Mouse (Mus musculus) forebrain, postnatal 0 days (tissue): ENCODE data around the gene Stx5a. TPM values are rescaled to one million over a fixed set of nuclear protein-coding genes. Genes with fewer than 3 reads are reported as not detected.
A peak's percentile ranks its signal among the peaks of the same experiment; 100 is the strongest.

Source experiments
- ATAC-seq: fragments of 200-750 bp; cut with Nextera tagmentation; 2 replicates; pipeline ENCODE4 v1.8.0; 2017; ENCODE audit warnings: mild to moderate bottlenecking, moderate library complexity
- DNase-seq: peaks from one replicate; pipeline ENCODE4 v3.0.0-alpha.2; 2015
- H3K27ac ChIP-seq: fragments of 300-500 bp; sonication (generic); 2 replicates; pipeline ENCODE4 v1.5.1; 2014; ENCODE audit warnings: low read depth, mild to moderate bottlenecking, antibody characterized with exemption, low read length, moderate library complexity, mixed read lengths
- H3K27me3 ChIP-seq: fragments of 300-500 bp; sonication (generic); 2 replicates; pipeline ENCODE4 v1.6.1; 2014; ENCODE audit warnings: mild to moderate bottlenecking, low read length, mixed read lengths; ENCODE audit not compliant: insufficient read depth
- H3K36me3 ChIP-seq: fragments of 300-500 bp; sonication (generic); 2 replicates; pipeline ENCODE4 v1.6.1; 2014; ENCODE audit warnings: mild to moderate bottlenecking, moderate library complexity; ENCODE audit not compliant: insufficient read depth
- H3K4me1 ChIP-seq: fragments of 300-500 bp; sonication (generic); 2 replicates; pipeline ENCODE4 v1.6.1; 2014; ENCODE audit warnings: antibody characterized with exemption; ENCODE audit not compliant: insufficient read depth
- H3K4me2 ChIP-seq: fragments of 300-500 bp; sonication (generic); 2 replicates; pipeline ENCODE4 v1.6.1; 2014; ENCODE audit warnings: low read depth, mild to moderate bottlenecking, moderate library complexity
- H3K4me3 ChIP-seq: fragments of 300-500 bp; sonication (generic); 2 replicates; pipeline ENCODE4 v1.5.1; 2014; ENCODE audit warnings: low read depth, low read length, mixed read lengths
- H3K9ac ChIP-seq: fragments of 300-500 bp; sonication (generic); 2 replicates; pipeline ENCODE4 v1.6.1; 2014; ENCODE audit warnings: mild to moderate bottlenecking
- H3K9me3 ChIP-seq: fragments of 300-500 bp; sonication (generic); 2 replicates; pipeline ENCODE4 v1.6.1; 2016; ENCODE audit warnings: low read length
- CTCF ChIP-seq: sonication (generic); IDR thresholded peaks from 2 replicates; pipeline ENCODE4 v1.5.1; 2016; ENCODE audit warnings: antibody characterized with exemption, control low read depth, low read depth
- WGBS: fragments of 180-500 bp; shearing (Covaris S2); extraction: QIAGEN DNeasy Blood & Tissue Kit; methylation state at CpG from one replicate; pipeline ENCODE4 v1.1.7; 2014; 5-methylcytosine and 5-hydroxymethylcytosine counted together
- polyA plus RNA-seq: library from polyadenylated mRNA; unstranded; fragments of >200 nt; fragmentation: Nextera tagmentation; extraction: Ambion mirVana; gene quantifications from 2 replicates; pipeline ENCODE4 v1.2.1, GENCODE M21; 2015
- total RNA-seq: library from RNA; depleted of rRNA; stranded (reverse); fragments of >200 nt; gene quantifications from 2 replicates; pipeline ENCODE4 v1.2.3, GENCODE M21; 2014; rRNA removed

Gene Stx5a
- total RNA-seq (130 and 140 TPM in 2 replicates), polyA plus RNA-seq (86.4 and 97.6 TPM in 2 replicates)

DNA sequence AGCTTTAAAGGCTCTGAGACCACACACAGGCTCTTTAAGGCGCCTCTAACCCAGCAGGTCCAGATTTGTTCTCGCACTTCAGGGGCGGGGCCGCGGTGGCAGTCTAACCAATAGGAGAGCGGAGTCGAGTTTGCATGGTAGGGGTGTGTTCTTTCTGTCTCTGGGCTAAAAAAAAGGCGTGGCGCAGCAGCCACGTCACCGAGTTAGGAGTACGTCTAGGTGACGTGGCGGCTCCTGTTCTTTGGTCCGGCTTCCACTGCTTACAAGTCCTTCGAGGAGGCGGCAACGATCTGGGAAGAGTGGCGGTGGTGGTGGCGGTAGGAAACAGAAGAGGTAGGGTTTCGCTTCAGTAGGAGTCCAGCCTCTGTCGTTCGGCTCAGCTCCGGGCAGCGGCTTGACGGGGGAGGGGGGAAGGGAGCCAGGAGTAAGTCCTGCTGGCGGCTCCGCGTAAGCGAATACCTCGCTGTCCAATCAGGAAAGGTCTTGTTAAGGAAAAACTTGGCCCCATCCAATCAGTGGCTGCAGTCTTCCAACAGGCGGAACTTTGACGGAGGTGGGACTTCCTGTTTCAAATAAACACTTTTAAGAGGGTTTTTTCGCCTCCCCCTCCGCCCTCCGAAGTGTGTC lies at the start of gene Stx5a:
Gene Stx5a, plus strand, starts transcription at position 171 of the 627 bp plus-strand sequence.
- H3K9ac ChIP-seq = peak within 1 kb of the TSS; percentile 65
- peaks cover 49% of the 10 kb centered on the region for H3K36me3 ChIP-seq
- ATAC-seq (peak; percentile 98), DNase-seq (peak; percentile 98)
- H3K4me3 ChIP-seq = peak within 1 kb of the TSS; percentile 85
- H3K27ac ChIP-seq = peak within 1 kb of the TSS; percentile 95
- H3K4me1 ChIP-seq = peaks cover 8% of the 10 kb centered on the region
- WGBS = under 1% methylated on average over 34 of the region's 36 CpGs
- peak; percentile 36 for TF ChIP-seq CTCF
- no peaks in the 10 kb centered on the region for H3K9me3 ChIP-seq
- H3K27me3 ChIP-seq = no peaks in the 10 kb centered on the region
- peak within 1 kb of the TSS; percentile 89 for H3K4me2 ChIP-seq

DNA sequence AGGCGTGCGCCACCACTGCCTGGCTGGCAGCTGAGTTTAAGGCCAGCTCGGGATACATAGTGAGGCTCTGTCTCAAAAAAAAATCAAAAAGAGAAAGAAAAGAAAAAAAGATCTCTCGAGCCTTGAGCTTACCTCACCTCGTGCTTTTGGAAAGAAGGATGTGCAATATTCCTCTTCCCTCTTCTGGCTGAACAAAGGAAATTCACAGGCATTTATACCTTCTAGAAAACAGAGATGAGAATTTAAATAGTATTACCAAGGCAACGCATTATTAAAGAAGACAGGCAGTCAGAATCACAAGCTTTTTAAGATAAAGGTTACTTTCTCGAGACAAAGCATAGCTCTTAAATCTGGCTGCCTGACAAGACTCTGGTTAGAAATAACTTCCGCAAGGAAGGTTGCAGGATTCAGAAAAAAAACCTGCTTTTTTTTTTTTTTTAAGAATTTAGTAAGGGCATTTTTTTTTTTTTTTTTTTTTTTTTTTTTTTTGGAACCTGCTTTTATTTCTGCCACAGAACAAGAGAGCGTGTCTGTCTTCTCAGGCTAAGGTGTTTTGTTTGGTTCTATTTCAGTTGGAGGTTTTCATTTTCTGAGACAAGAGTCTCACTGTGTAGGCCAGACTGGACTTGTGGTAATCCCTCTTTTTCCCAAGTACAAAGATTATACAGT lies 49.2 kb upstream of the Stx5a start:
- no peaks in the 10 kb centered on the region for H3K9me3 ChIP-seq
- 24% methylated on average over 9 of the region's 9 CpGs for WGBS
- ATAC-seq (peak; percentile 90), DNase-seq (peak; percentile 56)
- no peak overlapping the region for H3K9ac ChIP-seq
- H3K27ac ChIP-seq = peak overlapping the region; percentile 82
- no peak overlapping the region for H3K4me3 ChIP-seq
- peak; percentile 25; the same call in 1 of the 2 replicates for TF ChIP-seq CTCF
- no peak overlapping the region for H3K4me2 ChIP-seq
- peaks cover 4% of the 10 kb centered on the region; the same call in 1 of the 2 replicates for H3K4me1 ChIP-seq
- H3K36me3 ChIP-seq = no peaks in the 10 kb centered on the region
- H3K27me3 ChIP-seq = no peaks in the 10 kb centered on the region

DNA sequence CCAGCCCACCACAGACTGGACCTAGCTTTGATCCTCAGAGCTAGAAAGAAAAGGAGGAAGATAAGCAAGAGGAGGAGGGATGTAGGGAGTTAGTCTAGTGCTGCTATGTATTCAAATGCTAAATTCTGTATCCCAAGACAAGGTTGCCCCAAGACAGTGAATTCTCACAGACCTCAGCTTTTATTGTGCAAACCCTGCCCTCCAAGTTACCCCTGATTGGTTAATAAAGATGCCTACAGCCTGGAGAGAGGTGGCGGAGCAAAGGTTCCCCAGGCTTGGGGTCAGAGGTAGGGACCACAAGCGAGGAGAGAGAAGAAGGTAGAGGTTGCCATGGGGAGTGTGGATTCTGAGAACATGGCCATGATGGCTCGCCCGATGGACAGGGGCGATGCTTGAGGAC lies 48.5 kb upstream of the Stx5a start:
- Histone ChIP-seq H3K4me1 (peaks cover 4% of the 10 kb centered on the region; the same call in 1 of the 2 replicates), H3K4me2 (no peak overlapping the region), H3K36me3 (no peaks in the 10 kb centered on the region), H3K27ac (peak overlapping the region; percentile 51), H3K27me3 (no peaks in the 10 kb centered on the region), H3K9ac (no peak overlapping the region), H3K9me3 (no peaks in the 10 kb centered on the region), H3K4me3 (no peak overlapping the region)
- DNase-seq (no peak), ATAC-seq (no peak)
- WGBS = 64% methylated on average over 5 of the region's 5 CpGs
- no peak for TF ChIP-seq CTCF

DNA sequence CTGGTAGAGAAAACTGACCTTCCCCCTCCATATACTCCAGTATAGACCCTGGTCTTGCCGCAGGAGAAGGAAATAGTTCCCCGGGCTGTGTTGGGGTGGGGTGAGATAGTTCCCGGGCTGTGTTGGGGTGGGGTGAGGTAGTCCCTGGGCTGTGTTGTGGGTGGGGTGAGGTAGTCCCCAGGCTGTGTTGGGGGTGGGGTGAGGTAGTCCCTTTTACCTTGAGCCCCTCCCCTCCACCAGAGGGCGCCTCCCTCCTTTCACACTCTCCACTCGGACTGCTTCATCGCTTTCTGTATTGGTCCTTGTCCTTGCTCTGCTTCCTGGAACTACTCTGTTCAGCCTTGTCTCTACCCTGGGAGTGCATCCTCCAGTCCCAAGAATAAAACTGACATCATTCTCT lies 45.9 kb upstream of the Stx5a start:
- H3K27me3 ChIP-seq = no peaks in the 10 kb centered on the region
- WGBS = 71% methylated on average over 5 of the region's 6 CpGs
- no peaks in the 10 kb centered on the region for H3K9me3 ChIP-seq
- no peak overlapping the region for H3K9ac ChIP-seq
- H3K4me3 ChIP-seq = no peak overlapping the region
- DNase-seq = no peak
- no peak for ATAC-seq
- no peak overlapping the region for H3K27ac ChIP-seq
- peaks cover 4% of the 10 kb centered on the region; the same call in 1 of the 2 replicates for H3K4me1 ChIP-seq
- no peak overlapping the region for H3K4me2 ChIP-seq
- no peak; the same call in 1 of the 2 replicates for TF ChIP-seq CTCF
- no peaks in the 10 kb centered on the region for H3K36me3 ChIP-seq

DNA sequence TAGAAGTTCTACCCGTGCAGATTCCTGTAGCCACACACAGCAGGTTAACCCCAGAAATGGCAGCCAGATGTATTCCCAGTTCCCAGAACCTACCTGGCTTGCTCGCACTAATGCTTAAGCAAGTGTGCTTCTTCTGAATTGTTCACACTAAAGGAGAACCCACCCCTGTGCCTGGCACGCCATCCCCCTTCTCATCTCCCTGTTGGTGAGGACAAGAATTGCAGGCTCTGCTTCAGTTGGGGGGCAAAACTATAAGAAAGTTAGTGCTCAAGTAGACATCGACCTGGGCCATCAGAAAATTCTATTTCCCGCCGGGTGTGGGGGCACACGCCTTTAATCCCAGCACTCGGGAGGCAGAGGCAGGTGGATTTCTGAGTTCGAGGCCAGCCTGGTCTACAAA lies 41.6 kb upstream of the Stx5a start:
- ATAC-seq (no peak), DNase-seq (no peak)
- Histone ChIP-seq H3K36me3 (no peaks in the 10 kb centered on the region), H3K4me2 (no peak overlapping the region), H3K4me1 (no peaks in the 10 kb centered on the region), H3K9ac (no peak overlapping the region), H3K27ac (no peak overlapping the region), H3K4me3 (no peak overlapping the region), H3K9me3 (no peaks in the 10 kb centered on the region), H3K27me3 (no peaks in the 10 kb centered on the region)
- TF ChIP-seq CTCF = no peak
- WGBS = 85% methylated on average over 9 of the region's 9 CpGs

DNA sequence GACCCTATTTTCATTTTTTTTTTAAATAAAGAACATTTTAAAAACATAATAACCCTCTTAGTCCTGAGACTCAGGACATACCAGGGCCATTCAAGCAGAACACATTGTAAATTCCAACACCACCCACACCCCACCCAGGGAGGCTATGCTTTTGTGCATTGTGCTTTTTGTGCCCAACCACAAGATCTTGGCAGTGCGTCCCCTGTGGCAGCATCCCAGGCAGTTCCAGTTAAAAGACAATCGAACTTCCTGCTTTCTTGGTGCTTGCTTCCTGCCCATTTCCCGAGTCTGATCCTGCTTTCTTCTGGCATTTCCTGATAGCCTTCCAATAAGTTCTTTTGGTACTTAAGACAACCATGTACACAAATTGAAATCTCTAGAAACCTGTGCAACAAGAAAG lies 38.8 kb upstream of the Stx5a start:
- Histone ChIP-seq H3K36me3 (peaks cover 8% of the 10 kb centered on the region), H3K4me1 (no peaks in the 10 kb centered on the region), H3K27ac (no peak overlapping the region), H3K4me2 (no peak overlapping the region), H3K27me3 (no peaks in the 10 kb centered on the region), H3K4me3 (no peak overlapping the region), H3K9ac (no peak overlapping the region), H3K9me3 (no peaks in the 10 kb centered on the region)
- 53% methylated on average over 3 of the region's 3 CpGs for WGBS
- TF ChIP-seq CTCF = no peak
- ATAC-seq = no peak
- DNase-seq = no peak

DNA sequence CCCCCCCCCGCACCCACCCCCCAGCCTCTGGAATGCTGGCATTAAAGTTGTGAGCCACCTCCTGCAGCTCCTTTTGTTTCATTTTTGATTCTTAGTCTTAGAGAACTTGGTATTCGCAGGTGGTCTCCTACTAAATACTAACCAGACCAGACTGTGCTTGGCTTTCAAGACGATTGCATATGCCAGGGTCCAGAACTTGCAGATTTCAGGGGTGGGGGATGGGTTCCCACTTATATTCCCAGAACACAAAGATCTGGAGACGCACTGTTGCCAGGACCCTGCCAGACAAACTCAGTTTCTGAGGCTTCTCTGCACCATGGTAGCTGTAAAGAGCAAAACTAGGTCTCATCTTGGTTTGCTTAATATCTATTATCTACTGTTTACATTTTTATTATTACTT lies 37.6 kb upstream of the Stx5a start:
- ATAC-seq (no peak), DNase-seq (no peak)
- H3K4me3 ChIP-seq = no peak overlapping the region
- peaks cover 19% of the 10 kb centered on the region for H3K36me3 ChIP-seq
- no peaks in the 10 kb centered on the region for H3K27me3 ChIP-seq
- H3K4me2 ChIP-seq = no peak overlapping the region
- no peak for TF ChIP-seq CTCF
- H3K27ac ChIP-seq = no peak overlapping the region
- no peaks in the 10 kb centered on the region for H3K9me3 ChIP-seq
- H3K4me1 ChIP-seq = no peaks in the 10 kb centered on the region
- no peak overlapping the region for H3K9ac ChIP-seq
- WGBS = 43% methylated on average over 3 of the region's 4 CpGs
